Mouse (Mus musculus) liver, embryonic 11.5 days (tissue): ENCODE measurements around the gene Psme4. TPM values are rescaled to one million over a fixed set of nuclear protein-coding genes. Genes with fewer than 3 reads are reported as not detected.

Experiments used
- ATAC-seq: fragments of 200-750 bp; cut with Nextera tagmentation; replicated peaks from 2 replicates; pipeline ENCODE4 v1.8.0; 2017; ENCODE audit warnings: moderate number of reproducible peaks, mild to moderate bottlenecking, moderate TSS enrichment, moderate library complexity; ENCODE audit not compliant: low FRiP score
- DNase-seq: peaks from one replicate; pipeline ENCODE4 v3.0.0-alpha.2; 2017; ENCODE audit warnings: low spot score
- H3K27ac ChIP-seq: fragments of 300-500 bp; sonication (generic); 2 replicates; pipeline ENCODE4 v1.5.1; 2014; ENCODE audit warnings: mild to moderate bottlenecking, low read depth, low read length, control low read depth
- H3K27me3 ChIP-seq: fragments of 300-500 bp; sonication (generic); replicated peaks from 2 replicates; pipeline ENCODE4 v1.6.1; 2014; ENCODE audit warnings: low read length, mixed read lengths; ENCODE audit not compliant: control insufficient read depth, insufficient read depth
- H3K36me3 ChIP-seq: fragments of 300-500 bp; sonication (generic); 2 replicates; pipeline ENCODE4 v1.6.1; 2014; ENCODE audit warnings: mild to moderate bottlenecking, low read length, moderate library complexity, mixed read lengths; ENCODE audit not compliant: control insufficient read depth, insufficient read depth
- H3K4me1 ChIP-seq: fragments of 300-500 bp; sonication (generic); replicated peaks from 2 replicates; pipeline ENCODE4 v1.6.1; 2014; ENCODE audit warnings: low read length, mixed read lengths; ENCODE audit not compliant: control insufficient read depth, insufficient read depth
- H3K4me2 ChIP-seq: fragments of 300-500 bp; sonication (generic); 2 replicates; pipeline ENCODE4 v1.6.1; 2014; ENCODE audit warnings: mild to moderate bottlenecking, control low read depth, moderate library complexity
- H3K4me3 ChIP-seq: fragments of 300-500 bp; sonication (generic); 2 replicates; pipeline ENCODE4 v1.5.1; 2014; ENCODE audit warnings: low read depth, low read length, control low read depth
- H3K9ac ChIP-seq: fragments of 300-500 bp; sonication (generic); 2 replicates; pipeline ENCODE4 v1.6.1; 2014; ENCODE audit warnings: low read depth, low read length, control low read depth
- H3K9me3 ChIP-seq: fragments of 300-500 bp; sonication (generic); 2 replicates; pipeline ENCODE4 v1.6.1; 2016; ENCODE audit warnings: low read length, inconsistent platforms, mixed read lengths; ENCODE audit not compliant: control insufficient read depth
- WGBS: fragments of 180-500 bp; shearing (Covaris S2); extraction: QIAGEN DNeasy Blood & Tissue Kit; methylation state at CpG from one replicate; pipeline ENCODE4 v1.1.7; 2014; 5-methylcytosine and 5-hydroxymethylcytosine counted together
- polyA plus RNA-seq: library from polyadenylated mRNA; unstranded; fragments of >200 nt; fragmentation: Nextera tagmentation; extraction: Ambion mirVana; gene quantifications from 2 replicates; pipeline ENCODE4 v1.2.1, GENCODE M21; 2014

Psme4 gene
- polyA plus RNA-seq, 1 experiment from 2014 or later: 20.6 TPM

GRCm38 (mm10) chr11:30774638-30775037 lies 3.1 kb downstream of the Psme4 start:
- Histone ChIP-seq H3K4me2 (no peak overlapping the region; the same call in 1 of the 2 replicates), H3K27me3 (no peaks in the 10 kb centered on the region), H3K9ac (no peak overlapping the region), H3K4me3 (no peak overlapping the region), H3K27ac (no peak overlapping the region), H3K36me3 (no peaks in the 10 kb centered on the region), H3K4me1 (peaks cover 14% of the 10 kb centered on the region), H3K9me3 (no peaks in the 10 kb centered on the region)
- ATAC-seq: no peak
- no peak for DNase-seq
- 87% methylated on average over 1 of the region's 1 CpGs for WGBS

- Histone ChIP-seq H3K4me1 (peaks cover 14% of the 10 kb centered on the region), H3K36me3 (no peaks in the 10 kb centered on the region), H3K4me2 (peak overlapping the region; percentile 29), H3K9me3 (no peaks in the 10 kb centered on the region), H3K27ac (peak overlapping the region; percentile 39; the same call in 1 of the 2 replicates), H3K4me3 (no peak overlapping the region), H3K27me3 (no peaks in the 10 kb centered on the region), H3K9ac (no peak overlapping the region)
- ATAC-seq (peak; percentile 76), DNase-seq (no peak)
- WGBS: 54% methylated on average over 4 of the region's 4 CpGs
Measured at GRCm38 (mm10) chr11:30777498-30777897, 6.0 kb downstream of the Psme4 start.

GRCm38 (mm10) chr11:30780893-30781292 lies 9.4 kb downstream of the Psme4 start:
- DNase-seq: no peak
- ATAC-seq: no peak
- Histone ChIP-seq H3K4me3 (no peak overlapping the region), H3K36me3 (no peaks in the 10 kb centered on the region), H3K9ac (no peak overlapping the region), H3K9me3 (no peaks in the 10 kb centered on the region), H3K4me2 (no peak overlapping the region), H3K27me3 (no peaks in the 10 kb centered on the region), H3K27ac (no peak overlapping the region), H3K4me1 (peaks cover 8% of the 10 kb centered on the region)
- WGBS: 74% methylated on average over 2 of the region's 2 CpGs

GRCm38 (mm10) chr11:30781612-30782011 lies 10.1 kb downstream of the Psme4 start:
- no peak for ATAC-seq
- H3K27me3 ChIP-seq: no peaks in the 10 kb centered on the region
- H3K27ac ChIP-seq: no peak overlapping the region
- H3K9ac ChIP-seq: no peak overlapping the region
- H3K9me3 ChIP-seq: no peaks in the 10 kb centered on the region
- peaks cover 8% of the 10 kb centered on the region for H3K4me1 ChIP-seq
- 85% methylated on average over 1 of the region's 1 CpGs for WGBS
- no peaks in the 10 kb centered on the region for H3K36me3 ChIP-seq
- H3K4me3 ChIP-seq: no peak overlapping the region
- no peak for DNase-seq
- H3K4me2 ChIP-seq: no peak overlapping the region

GRCm38 (mm10) chr11:30785497-30785896 lies 14.0 kb downstream of the Psme4 start:
- H3K36me3 ChIP-seq: no peaks in the 10 kb centered on the region
- H3K4me3 ChIP-seq: no peak overlapping the region
- no peak overlapping the region for H3K4me2 ChIP-seq
- DNase-seq (no peak), ATAC-seq (no peak)
- no peaks in the 10 kb centered on the region for H3K27me3 ChIP-seq
- H3K9ac ChIP-seq: no peak overlapping the region
- H3K9me3 ChIP-seq: no peaks in the 10 kb centered on the region
- no peaks in the 10 kb centered on the region for H3K4me1 ChIP-seq
- no peak overlapping the region for H3K27ac ChIP-seq
- WGBS: 72% methylated on average over 3 of the region's 3 CpGs

GRCm38 (mm10) chr11:30786230-30786983 lies 14.9 kb downstream of the Psme4 start:
- DNase-seq: no peak
- H3K27ac ChIP-seq: no peak overlapping the region
- no peak overlapping the region for H3K4me2 ChIP-seq

GRCm38 (mm10) chr11:30792680-30793079 lies 21.2 kb downstream of the Psme4 start:
- Histone ChIP-seq H3K36me3 (no peaks in the 10 kb centered on the region), H3K4me3 (no peak overlapping the region), H3K27ac (no peak overlapping the region), H3K9ac (no peak overlapping the region), H3K4me2 (no peak overlapping the region), H3K27me3 (no peaks in the 10 kb centered on the region), H3K4me1 (no peaks in the 10 kb centered on the region), H3K9me3 (no peaks in the 10 kb centered on the region)
- DNase-seq: no peak
- 85% methylated on average over 7 of the region's 7 CpGs for WGBS
- ATAC-seq: no peak

More at GRCm38 (mm10) chr11:30786230-30786983, 14.9 kb downstream of the Psme4 start:
- ATAC-seq: no peak
- Histone ChIP-seq H3K9me3 (no peaks in the 10 kb centered on the region), H3K9ac (no peak overlapping the region), H3K36me3 (no peaks in the 10 kb centered on the region), H3K4me1 (no peaks in the 10 kb centered on the region), H3K27me3 (no peaks in the 10 kb centered on the region), H3K4me3 (no peak overlapping the region)
- WGBS: 86% methylated on average over 7 of the region's 7 CpGs

GRCm38 (mm10) chr11:30793753-30794152 lies 22.2 kb downstream of the Psme4 start:
- Histone ChIP-seq H3K4me3 (no peak overlapping the region), H3K9me3 (no peaks in the 10 kb centered on the region), H3K4me2 (no peak overlapping the region), H3K4me1 (no peaks in the 10 kb centered on the region), H3K36me3 (no peaks in the 10 kb centered on the region), H3K27me3 (no peaks in the 10 kb centered on the region), H3K27ac (no peak overlapping the region), H3K9ac (no peak overlapping the region)
- ATAC-seq (no peak), DNase-seq (no peak)
- 59% methylated on average over 1 of the region's 1 CpGs for WGBS

GRCm38 (mm10) chr11:30797236-30797635 lies 25.7 kb downstream of the Psme4 start:
- no peak for DNase-seq
- Histone ChIP-seq H3K27ac (no peak overlapping the region), H3K27me3 (no peaks in the 10 kb centered on the region), H3K36me3 (no peaks in the 10 kb centered on the region), H3K4me2 (no peak overlapping the region), H3K9me3 (no peaks in the 10 kb centered on the region), H3K9ac (no peak overlapping the region), H3K4me3 (no peak overlapping the region), H3K4me1 (no peaks in the 10 kb centered on the region)
- ATAC-seq: no peak
- 89% methylated on average over 2 of the region's 2 CpGs for WGBS
